Comparison of ENCODE assay signal across 12 mouse cellular contexts in the genomic region with DNA sequence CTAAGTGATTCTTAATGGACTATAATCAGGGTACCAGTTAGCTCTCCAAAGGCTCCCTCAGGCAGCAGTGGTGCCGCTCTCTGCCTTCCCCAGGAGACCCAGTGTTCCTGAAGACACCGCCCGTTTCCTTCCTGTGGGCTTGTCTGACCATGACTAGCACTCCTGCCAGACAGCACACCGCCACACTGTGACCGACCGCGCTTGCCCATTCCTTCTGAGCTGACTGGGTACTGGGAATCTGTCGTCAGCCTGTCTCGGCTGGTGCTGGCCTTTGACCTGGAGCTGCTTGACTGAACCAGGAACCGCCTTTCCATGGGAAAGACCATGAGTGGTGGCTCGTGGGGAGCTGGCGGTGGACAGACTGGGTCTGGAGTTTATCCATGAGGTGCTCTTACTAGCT. TPM values are rescaled to one million over a fixed set of nuclear protein-coding genes. Genes with fewer than 3 reads are reported as not detected.
DNase-seq lines count a peak whose midpoint lies in the region; ATAC-seq and TF ChIP-seq lines count a peak whose summit lies in the region.
"Had no signal": no experiment of that assay in that cellular context is flagged by ENCODE, and none has a peak within 500 bp of the region (broad histone marks: within the 10 kb centered on the region; RNA-seq: fewer than 3 reads in every experiment).

No protein-coding gene starts in this region.

- no peak overlapping the region for H3K9ac ChIP-seq in lung, embryonic 14.5 days
- H3K9ac ChIP-seq: embryonic facial prominence, embryonic 15.5 days; forebrain, postnatal 0 days; heart, embryonic 13.5 days had no signal

- TF ChIP-seq CTCF in lung, embryonic 14.5 days (IDR thresholded peaks at IDR 0.05; ENCODE audit: low read depth), result no peak

- 55% methylated on average over 12 of the region's 12 CpGs for WGBS in lung, embryonic 14.5 days

- intact Hi-C loops in gastrocnemius, postnatal 36 days (cut with DNase I), result no loop called here
- intact Hi-C loops in left cerebral cortex, postnatal 14 days (cut with DNase I), result no loop called here

- no peak overlapping the region for H3K4me2 ChIP-seq in lung, embryonic 14.5 days
- H3K4me2 ChIP-seq: embryonic facial prominence, embryonic 15.5 days; heart, embryonic 13.5 days had no signal

- no peaks in the 10 kb centered on the region for H3K9me3 ChIP-seq in lung, embryonic 14.5 days (ENCODE audit: low read depth, low read length)
- H3K9me3 ChIP-seq: embryonic facial prominence, embryonic 15.5 days; heart, embryonic 13.5 days had no signal

- peak; percentile 47 to 64 for DNase-seq in adrenal gland, adult (ENCODE audit: inconsistent age in 2 of 2, low spot score in 1 of 2)
- DNase-seq in adrenal gland, postnatal 4 days (ENCODE audit: low spot score in 2 of 2), result no peak
- peak; percentile 45 to 51 for DNase-seq in adrenal gland, postnatal 36 days
- peak; percentile 69 for DNase-seq in kidney, adult 18-20 months
- DNase-seq in lung, embryonic 14.5 days, result peak; percentile 21
- DNase-seq in gastrocnemius, postnatal 36 days, result no peak
- no peak for DNase-seq in spleen, adult 18-20 months
- no peak for DNase-seq in left cerebral cortex, postnatal 14 days (ENCODE audit: low spot score in 2 of 2)
- DNase-seq: cerebellum, adult 11-12 months; forebrain, postnatal 0 days had no signal

- H3K27ac ChIP-seq in lung, embryonic 14.5 days (ENCODE audit: low read depth), result no peak overlapping the region
- H3K27ac ChIP-seq: embryonic facial prominence, embryonic 15.5 days; heart, embryonic 13.5 days had no signal

- peaks cover 72% of the 10 kb centered on the region for H3K36me3 ChIP-seq in lung, embryonic 14.5 days (ENCODE audit: insufficient read depth)

- no peaks in the 10 kb centered on the region for H3K4me1 ChIP-seq in lung, embryonic 14.5 days (ENCODE audit: insufficient read depth)
- H3K4me1 ChIP-seq: embryonic facial prominence, embryonic 15.5 days had no signal

- no peaks in the 10 kb centered on the region for H3K27me3 ChIP-seq in lung, embryonic 14.5 days (ENCODE audit: insufficient read depth, low read length)
- H3K27me3 ChIP-seq: embryonic facial prominence, embryonic 15.5 days; heart, embryonic 13.5 days had no signal

- no peak overlapping the region for H3K4me3 ChIP-seq in lung, embryonic 14.5 days (ENCODE audit: low read depth, low read length)
- H3K4me3 ChIP-seq: embryonic facial prominence, embryonic 15.5 days; heart, embryonic 13.5 days had no signal

- no peak; the same call in 1 of the 2 replicates for ATAC-seq in lung, embryonic 14.5 days (ENCODE audit: insufficient read depth)
- ATAC-seq: forebrain, postnatal 0 days had no signal

RNA-seq across cellular contexts. Expression of gene Nup50, which starts 16.9 kb away (rescaled TPM):
- 10 to 100 TPM; 32.6 to 38.2 TPM for total RNA-seq in adrenal gland, postnatal 4 days (2021)
- 10 to 100 TPM; 39.9 to 41.1 TPM for total RNA-seq in adrenal gland, postnatal 36 days (2021)
- polyA plus RNA-seq in lung, embryonic 14.5 days (2014; fragmentation: Nextera tagmentation; extraction: Ambion mirVana), result 44.5 and 48.2 TPM in 2 replicates
- 10 to 100 TPM; 12.4 to 14.8 TPM for total RNA-seq in gastrocnemius, postnatal 36 days (2021)
- 10 to 100 TPM; 31.2 to 31.7 TPM for total RNA-seq in left cerebral cortex, postnatal 14 days (2021)

RNA-seq across cellular contexts. Expression of gene Gm29666, which starts 20.3 kb away (rescaled TPM):
- under 1 TPM; 0.65 to 0.70 TPM for total RNA-seq in adrenal gland, postnatal 4 days (2021)
- under 1 TPM; 0.07 to 0.13 TPM for total RNA-seq in adrenal gland, postnatal 36 days (2021)
- 0.47 and 0.63 TPM in 2 replicates for polyA plus RNA-seq in lung, embryonic 14.5 days (2014; fragmentation: Nextera tagmentation; extraction: Ambion mirVana)
- total RNA-seq in gastrocnemius, postnatal 36 days (2021), result under 1 TPM; 0.22 to 0.33 TPM
- 1 to 10 TPM in 1 of 2 experiments, under 1 TPM in 1; 0.94 to 1.1 TPM for total RNA-seq in left cerebral cortex, postnatal 14 days (2021)

RNA-seq across cellular contexts. Expression of gene 5031439G07Rik, which starts 48.2 kb away (rescaled TPM):
- total RNA-seq in adrenal gland, postnatal 4 days (2021), result 10 to 100 TPM; 40.4 to 44.4 TPM
- total RNA-seq in adrenal gland, postnatal 36 days (2021), result 10 to 100 TPM; 33.3 to 34.0 TPM
- 11.6 and 13.5 TPM in 2 replicates for polyA plus RNA-seq in lung, embryonic 14.5 days (2014; fragmentation: Nextera tagmentation; extraction: Ambion mirVana)
- 10 to 100 TPM; 78.0 to 86.5 TPM for total RNA-seq in gastrocnemius, postnatal 36 days (2021)
- total RNA-seq in left cerebral cortex, postnatal 14 days (2021), result 100 to 1,000 TPM in 1 of 2 experiments, 10 to 100 TPM in 1; 96.1 to 106 TPM

Comparison
In these comparisons a context has a peak if more than half of its experiments do, and no peak if none do; other contexts are left out.
1. DNase-seq: peak in adrenal gland, adult (2 of 2), adrenal gland, postnatal 36 days (2 of 2), kidney, adult 18-20 months (single experiment) and lung, embryonic 14.5 days (single experiment); none in adrenal gland, postnatal 4 days (0 of 2), gastrocnemius, postnatal 36 days (0 of 2), spleen, adult 18-20 months (0 of 2) and left cerebral cortex, postnatal 14 days (0 of 2).